ENCODE assay signal across 8 mouse cellular contexts in genomic region chr3:22076936-22077656, GRCm38 (mm10). TPM values are rescaled to one million over a fixed set of nuclear protein-coding genes. Genes with fewer than 3 reads are reported as not detected.
A peak's percentile ranks its signal among the peaks of the same experiment; 100 is the strongest.
DNase-seq lines count a peak whose midpoint lies in the region; ATAC-seq and TF ChIP-seq lines count a peak whose summit lies in the region.

No protein-coding gene starts in this region.

- TF ChIP-seq CTCF in E14TG2a.4 (conservative IDR thresholded peaks at IDR 0.05; ENCODE audit: low read length): no peak
- no peak for TF ChIP-seq CTCF in small intestine, adult 2 months (IDR thresholded peaks at IDR 0.05; ENCODE audit: extremely low read depth, insufficient read length, insufficient replicate concordance, low read depth, low read length)

- peak overlapping the region; percentile 59 for H3K4me2 ChIP-seq in embryonic facial prominence, embryonic 12.5 days (replicated peaks)
- H3K4me2 ChIP-seq in hindbrain, embryonic 15.5 days: peak overlapping the region; percentile 62

- H3K36me3 ChIP-seq in E14TG2a.4 (ENCODE audit: insufficient read depth, low read length): peaks cover 19% of the 10 kb centered on the region
- no peaks in the 10 kb centered on the region for H3K36me3 ChIP-seq in embryonic facial prominence, embryonic 12.5 days
- H3K36me3 ChIP-seq in hindbrain, embryonic 15.5 days: no peaks in the 10 kb centered on the region
- H3K36me3 ChIP-seq in small intestine, adult 2 months (ENCODE audit: control insufficient read depth, insufficient read depth, low read length): no peaks in the 10 kb centered on the region; the same call in 1 of the 2 replicates

- H3K4me1 ChIP-seq in E14TG2a.4 (replicated peaks; ENCODE audit: low read depth, low read length): peaks cover 66% of the 10 kb centered on the region
- peaks cover 16% of the 10 kb centered on the region for H3K4me1 ChIP-seq in embryonic facial prominence, embryonic 12.5 days
- H3K4me1 ChIP-seq in hindbrain, embryonic 15.5 days (replicated peaks): peaks cover 44% of the 10 kb centered on the region
- H3K4me1 ChIP-seq in small intestine, adult 2 months (ENCODE audit: control insufficient read depth, insufficient read depth, insufficient read length, low read length): peaks cover 27% of the 10 kb centered on the region

- H3K9me3 ChIP-seq in E14TG2a.4 (ENCODE audit: low read length): no peaks in the 10 kb centered on the region
- no peaks in the 10 kb centered on the region for H3K9me3 ChIP-seq in embryonic facial prominence, embryonic 12.5 days
- no peaks in the 10 kb centered on the region for H3K9me3 ChIP-seq in hindbrain, embryonic 15.5 days

- peak overlapping the region; percentile 99 for H3K27ac ChIP-seq in embryonic facial prominence, embryonic 12.5 days
- peak overlapping the region; percentile 100 for H3K27ac ChIP-seq in hindbrain, embryonic 15.5 days (replicated peaks)
- H3K27ac ChIP-seq in small intestine, adult 2 months (ENCODE audit: insufficient read depth, low read depth, low read length): peak overlapping the region; percentile 85

- no peak for TF ChIP-seq POLR2A in small intestine, adult 2 months (IDR thresholded peaks at IDR 0.05; ENCODE audit: low read depth, low read length)

- under 1% methylated on average over 60 of the region's 64 CpGs for WGBS in embryonic facial prominence, embryonic 12.5 days
- WGBS in hindbrain, embryonic 15.5 days: under 1% methylated on average over 31 of the region's 64 CpGs
- WGBS in small intestine, adult 2 months: 1% methylated on average over 63 of the region's 64 CpGs

- peak; percentile 40 for DNase-seq in kidney, adult 9 months
- DNase-seq in kidney, postnatal 25 days: no peak
- peak; percentile 56 for DNase-seq in lung, postnatal 25 days (ENCODE audit: low spot score)
- no peak for DNase-seq in left cerebral cortex, adult 11 months (ENCODE audit: low spot score)

- H3K4me3 ChIP-seq in E14TG2a.4 (replicated peaks; ENCODE audit: low read length): peak overlapping the region; percentile 88
- peak overlapping the region; percentile 93 for H3K4me3 ChIP-seq in embryonic facial prominence, embryonic 12.5 days
- peak overlapping the region; percentile 73 for H3K4me3 ChIP-seq in hindbrain, embryonic 15.5 days
- peak overlapping the region; percentile 78 for H3K4me3 ChIP-seq in small intestine, adult 2 months (ENCODE audit: low read depth, low read length)

- H3K27me3 ChIP-seq in E14TG2a.4 (ENCODE audit: insufficient read depth, low read length): no peaks in the 10 kb centered on the region
- no peaks in the 10 kb centered on the region for H3K27me3 ChIP-seq in embryonic facial prominence, embryonic 12.5 days
- no peaks in the 10 kb centered on the region for H3K27me3 ChIP-seq in hindbrain, embryonic 15.5 days
- no peaks in the 10 kb centered on the region for H3K27me3 ChIP-seq in small intestine, adult 2 months (ENCODE audit: control insufficient read depth, insufficient read depth, low read length)

- ATAC-seq in embryonic facial prominence, embryonic 12.5 days (ENCODE audit: insufficient number of reproducible peaks, insufficient read depth, low FRiP score, low TSS enrichment): peak; percentile 77
- ATAC-seq in hindbrain, embryonic 15.5 days (ENCODE audit: low FRiP score, low read depth): peak; percentile 65

- H3K9ac ChIP-seq in embryonic facial prominence, embryonic 12.5 days: peak overlapping the region; percentile 94
- H3K9ac ChIP-seq in hindbrain, embryonic 15.5 days: peak overlapping the region; percentile 93

RNA-seq across cellular contexts. Expression of gene Tbl1xr1, which starts 0.6 kb away (rescaled TPM):
- polyA plus RNA-seq in embryonic facial prominence, embryonic 12.5 days (2016; fragmentation: Nextera tagmentation; extraction: Ambion mirVana): 37.5 and 39.8 TPM in 2 replicates
- 15.7 and 19.4 TPM in 2 replicates for polyA plus RNA-seq in hindbrain, embryonic 15.5 days (2015; fragmentation: Nextera tagmentation; extraction: Ambion mirVana)
- 11.5 and 15.8 TPM in 2 replicates for polyA plus RNA-seq in small intestine, adult 2 months (2012; rRNA removed)

Comparison
In these comparisons a context has a peak if more than half of its experiments do, and no peak if none do; other contexts are left out.
1. DNase-seq: peak in kidney, adult 9 months (single experiment) and lung, postnatal 25 days (single experiment); none in kidney, postnatal 25 days (0 of 2) and left cerebral cortex, adult 11 months (single experiment).
2. Peak in every context shown above with its lines, with median percentiles within 50 percentile points of each other: H3K4me3 ChIP-seq and H3K27ac ChIP-seq.